In genomic region chr11:97302231-97302781, GRCm38 (mm10) we compare ENCODE assay signal across 10 mouse cellular contexts. TPM values are rescaled to one million over a fixed set of nuclear protein-coding genes. Genes with fewer than 3 reads are reported as not detected.
DNase-seq lines count a peak whose midpoint lies in the region; ATAC-seq lines count a peak whose summit lies in the region.
"Had no signal": no experiment of that assay in that cellular context is flagged by ENCODE, and none has a peak within 500 bp of the region (broad histone marks: within the 10 kb centered on the region; RNA-seq: fewer than 3 reads in every experiment).

No protein-coding gene starts in this region.

- H3K9me3 ChIP-seq in forebrain, embryonic 15.5 days, result no peaks in the 10 kb centered on the region
- no peaks in the 10 kb centered on the region for H3K9me3 ChIP-seq in forebrain, embryonic 11.5 days (ENCODE audit: control insufficient read depth, low read length)
- no peaks in the 10 kb centered on the region for H3K9me3 ChIP-seq in kidney, embryonic 16.5 days (ENCODE audit: low read length)
- H3K9me3 ChIP-seq: megakaryocyte, embryonic 14.5 days had no signal

- 14% methylated on average over 7 of the region's 7 CpGs for WGBS in forebrain, embryonic 15.5 days
- 36% methylated on average over 7 of the region's 7 CpGs for WGBS in forebrain, embryonic 11.5 days
- 30% methylated on average over 7 of the region's 7 CpGs for WGBS in kidney, embryonic 16.5 days

- H3K9ac ChIP-seq in forebrain, embryonic 15.5 days (replicated peaks), result no peak overlapping the region
- no peak overlapping the region for H3K9ac ChIP-seq in forebrain, embryonic 11.5 days (ENCODE audit: low read length)
- no peak overlapping the region for H3K9ac ChIP-seq in kidney, embryonic 16.5 days (replicated peaks; ENCODE audit: low read length)

- no peak overlapping the region for H3K4me3 ChIP-seq in forebrain, embryonic 15.5 days
- no peak overlapping the region for H3K4me3 ChIP-seq in forebrain, embryonic 11.5 days (ENCODE audit: low read depth, low read length)
- no peak overlapping the region for H3K4me3 ChIP-seq in kidney, embryonic 16.5 days (ENCODE audit: low read length)
- H3K4me3 ChIP-seq: megakaryocyte, embryonic 14.5 days had no signal

- no peak for DNase-seq in forebrain, embryonic 11.5 days (ENCODE audit: low spot score)
- DNase-seq in 3T3-L1 (ENCODE audit: low read depth, low spot score), result peak; percentile 93
- peak; percentile 97 for DNase-seq in fibroblast of lung, adult 2 months (ENCODE audit: low read depth)
- no peak for DNase-seq in spleen, postnatal 14 days (ENCODE audit: low spot score in 2 of 2)
- no peak for DNase-seq in left cerebral cortex, adult 9 months (ENCODE audit: low spot score in 2 of 2)

- H3K27ac ChIP-seq in forebrain, embryonic 15.5 days (replicated peaks), result peak overlapping the region; percentile 47; the same call in 1 of the 2 replicates
- H3K27ac ChIP-seq in forebrain, embryonic 11.5 days (ENCODE audit: low read depth, low read length), result no peak overlapping the region
- H3K27ac ChIP-seq in kidney, embryonic 16.5 days (ENCODE audit: low read length), result peak overlapping the region; percentile 18; the same call in 1 of the 2 replicates

- peaks cover 14% of the 10 kb centered on the region; the same call in 1 of the 2 replicates for H3K4me1 ChIP-seq in forebrain, embryonic 15.5 days
- H3K4me1 ChIP-seq in forebrain, embryonic 11.5 days (replicated peaks; ENCODE audit: control insufficient read depth, insufficient read depth, low read length), result no peaks in the 10 kb centered on the region
- H3K4me1 ChIP-seq in kidney, embryonic 16.5 days (ENCODE audit: insufficient read depth, low read length), result peaks cover 4% of the 10 kb centered on the region; the same call in 1 of the 2 replicates

- ATAC-seq in forebrain, embryonic 15.5 days (replicated peaks), result no peak
- no peak for ATAC-seq in forebrain, embryonic 11.5 days (replicated peaks; ENCODE audit: low FRiP score)
- ATAC-seq in kidney, embryonic 16.5 days (ENCODE audit: low FRiP score, low TSS enrichment), result no peak
- no peak for ATAC-seq in granulocyte monocyte progenitor cell, adult 5-6 weeks (replicated peaks; ENCODE audit: poor library complexity, severe bottlenecking)

- no peak overlapping the region for H3K4me2 ChIP-seq in forebrain, embryonic 15.5 days (replicated peaks)
- no peak overlapping the region for H3K4me2 ChIP-seq in forebrain, embryonic 11.5 days (ENCODE audit: low read depth, low read length, severe bottlenecking)
- H3K4me2 ChIP-seq in kidney, embryonic 16.5 days (replicated peaks; ENCODE audit: low read depth, low read length), result no peak overlapping the region

- no peaks in the 10 kb centered on the region for H3K27me3 ChIP-seq in forebrain, embryonic 15.5 days
- H3K27me3 ChIP-seq in forebrain, embryonic 11.5 days (ENCODE audit: control insufficient read depth, insufficient read depth, low read length), result no peaks in the 10 kb centered on the region
- H3K27me3 ChIP-seq in kidney, embryonic 16.5 days (ENCODE audit: insufficient read depth, low read length), result no peaks in the 10 kb centered on the region
- H3K27me3 ChIP-seq: CH12.LX; megakaryocyte, embryonic 14.5 days had no signal

- H3K36me3 ChIP-seq in forebrain, embryonic 15.5 days, result no peaks in the 10 kb centered on the region
- no peaks in the 10 kb centered on the region for H3K36me3 ChIP-seq in forebrain, embryonic 11.5 days (ENCODE audit: control insufficient read depth, insufficient read depth, low read length)
- H3K36me3 ChIP-seq in kidney, embryonic 16.5 days (ENCODE audit: insufficient read depth, low read length), result no peaks in the 10 kb centered on the region

RNA-seq across cellular contexts. Expression of gene Mrpl45, which starts 13.2 kb away (rescaled TPM):
- 39.0 and 40.6 TPM in 2 replicates for polyA plus RNA-seq in forebrain, embryonic 15.5 days (2015; fragmentation: Nextera tagmentation; extraction: Ambion mirVana)
- 55.9 and 59.9 TPM in 2 replicates for polyA plus RNA-seq in forebrain, embryonic 11.5 days (2014; fragmentation: Nextera tagmentation; extraction: Ambion mirVana)
- polyA plus RNA-seq in kidney, embryonic 16.5 days (2015; fragmentation: Nextera tagmentation; extraction: Ambion mirVana), result 56.5 and 59.8 TPM in 2 replicates
- 26.6 and 36.0 TPM in 2 replicates for total RNA-seq in granulocyte monocyte progenitor cell, adult 5-6 weeks (2014; fragmentation: Nextera tagmentation)
- 25.7 and 26.6 TPM in 2 replicates for total RNA-seq in granulocyte monocyte progenitor cell, adult 5-6 weeks (2017)

RNA-seq across cellular contexts. Expression of gene Npepps, which starts 21.9 kb away (rescaled TPM):
- 136 and 151 TPM in 2 replicates for polyA plus RNA-seq in forebrain, embryonic 15.5 days (2015; fragmentation: Nextera tagmentation; extraction: Ambion mirVana)
- polyA plus RNA-seq in forebrain, embryonic 11.5 days (2014; fragmentation: Nextera tagmentation; extraction: Ambion mirVana), result 108 and 122 TPM in 2 replicates
- 80.9 and 94.4 TPM in 2 replicates for polyA plus RNA-seq in kidney, embryonic 16.5 days (2015; fragmentation: Nextera tagmentation; extraction: Ambion mirVana)
- 46.9 and 69.3 TPM in 2 replicates for total RNA-seq in granulocyte monocyte progenitor cell, adult 5-6 weeks (2014; fragmentation: Nextera tagmentation)
- 21.6 and 31.3 TPM in 2 replicates for total RNA-seq in granulocyte monocyte progenitor cell, adult 5-6 weeks (2017)

RNA-seq across cellular contexts. Expression of gene Gpr179, which starts 49.6 kb away (rescaled TPM):
- 0.18 and 0.33 TPM in 2 replicates for polyA plus RNA-seq in forebrain, embryonic 15.5 days (2015; fragmentation: Nextera tagmentation; extraction: Ambion mirVana)
- 0.03 TPM in 2 replicates for polyA plus RNA-seq in forebrain, embryonic 11.5 days (2014; fragmentation: Nextera tagmentation; extraction: Ambion mirVana)
- 0.21 and 0.24 TPM in 2 replicates for polyA plus RNA-seq in kidney, embryonic 16.5 days (2015; fragmentation: Nextera tagmentation; extraction: Ambion mirVana)
- 0.71 TPM in 1 of 2 replicates, not detected in the other for total RNA-seq in granulocyte monocyte progenitor cell, adult 5-6 weeks (2014; fragmentation: Nextera tagmentation)
- 0.10 and 0.17 TPM in 2 replicates for total RNA-seq in granulocyte monocyte progenitor cell, adult 5-6 weeks (2017)

Comparison
In these comparisons a context has a peak if more than half of its experiments do, and no peak if none do; other contexts are left out.
1. DNase-seq: peak in 3T3-L1 (single experiment) and fibroblast of lung, adult 2 months (single experiment); none in forebrain, embryonic 11.5 days (single experiment), spleen, postnatal 14 days (0 of 2) and left cerebral cortex, adult 9 months (0 of 2).